Mouse (Mus musculus) lung, adult 10 weeks (tissue): ENCODE measurements around the gene Pcgf6. TPM values are rescaled to one million over a fixed set of nuclear protein-coding genes. Genes with fewer than 3 reads are reported as not detected.

Experiments
- polyA plus RNA-seq: library from polyadenylated mRNA; stranded (reverse); fragments of 350-450 nt; fragmentation: Illumina TruSeq; extraction: RNeasy Lipid Tissue Mini Kit (QIAGEN cat#74804); gene quantifications from one replicate; pipeline ENCODE4 v1.2.3, GENCODE M21; 2014; ENCODE audit warnings: low read depth, low replicate concordance; ENCODE audit not compliant: insufficient read depth

Pcgf6 gene
- polyA plus RNA-seq = 3.4 TPM

GRCm38 (mm10) chr19:47050271-47051032 is at the start of gene Pcgf6:
Pcgf6 (minus strand) TSS chr19:47050906.

GRCm38 (mm10) chr19:47090550-47091156 is 39.9 kb upstream of the Pcgf6 start, which contains the start of the genes Usmg5 and Pdcd11:
Usmg5 (minus strand) TSS chr19:47090647.
Pdcd11 (plus strand) TSS chr19:47090768.

GRCm38 (mm10) chr19:47067096-47067882 is 16.6 kb upstream of the Pcgf6 start, which contains the start of gene Taf5:
Taf5 (plus strand) TSS chr19:47067746.

GRCm38 (mm10) chr19:47014447-47015381 is 36.0 kb downstream of the Pcgf6 start, which contains the start of the genes Ina and Nt5c2:
Ina (plus strand) TSS chr19:47014698.
Nt5c2 (minus strand) TSS chr19:47015153.

Other genes with a start within 250 kb of the Pcgf6 start
- not detected for gene Ina, start 36.2 kb downstream of the Pcgf6 start, polyA plus RNA-seq
- gene Nt5c2, start 35.8 kb downstream of the Pcgf6 start, polyA plus RNA-seq = 15.5 TPM
- 2.9 TPM for gene Taf5, start 16.8 kb upstream of the Pcgf6 start, polyA plus RNA-seq
- gene Usmg5, start 39.7 kb upstream of the Pcgf6 start, polyA plus RNA-seq = 580 TPM
- 6.2 TPM for gene Pdcd11, start 39.9 kb upstream of the Pcgf6 start, polyA plus RNA-seq
- 10.3 TPM for gene Calhm2, start 87.4 kb upstream of the Pcgf6 start, polyA plus RNA-seq
- not detected for gene Calhm1, start 93.3 kb upstream of the Pcgf6 start, polyA plus RNA-seq
- gene Calhm3, start 106.9 kb upstream of the Pcgf6 start, polyA plus RNA-seq = not detected
- gene Neurl1a, start 127.9 kb upstream of the Pcgf6 start, polyA plus RNA-seq = 2.0 TPM